Mouse (Mus musculus) kidney, postnatal 0 days (tissue): ENCODE data around the gene Ksr1. TPM values are rescaled to one million over a fixed set of nuclear protein-coding genes. Genes with fewer than 3 reads are reported as not detected.

Source experiments
- ATAC-seq: fragments of 200-750 bp; cut with Nextera tagmentation; replicated peaks from 2 replicates; pipeline ENCODE4 v1.8.0; 2017; ENCODE audit warnings: low read depth, moderate number of reproducible peaks, moderate TSS enrichment, moderate library complexity; ENCODE audit not compliant: low FRiP score
- DNase-seq: peaks from one replicate; pipeline ENCODE4 v3.0.0-alpha.2; 2016; ENCODE audit warnings: low spot score
- H3K27ac ChIP-seq: fragments of 300-500 bp; sonication (generic); 2 replicates; pipeline ENCODE4 v1.5.1; 2014; ENCODE audit warnings: mild to moderate bottlenecking
- H3K27me3 ChIP-seq: fragments of 300-500 bp; sonication (generic); 2 replicates; pipeline ENCODE4 v1.6.1; 2014; ENCODE audit warnings: low read length, mixed read lengths; ENCODE audit not compliant: insufficient read depth
- H3K36me3 ChIP-seq: fragments of 300-500 bp; sonication (generic); 2 replicates; pipeline ENCODE4 v1.6.1; 2014; ENCODE audit warnings: low read length, mixed read lengths; ENCODE audit not compliant: insufficient read depth
- H3K4me1 ChIP-seq: fragments of 300-500 bp; sonication (generic); replicated peaks from 2 replicates; pipeline ENCODE4 v1.6.1; 2014; ENCODE audit warnings: antibody characterized with exemption, low read length, mixed read lengths; ENCODE audit not compliant: insufficient read depth
- H3K4me2 ChIP-seq: fragments of 300-500 bp; sonication (generic); 2 replicates; pipeline ENCODE4 v1.6.1; 2014; ENCODE audit warnings: mild to moderate bottlenecking, low read length, moderate library complexity, mixed read lengths
- H3K4me3 ChIP-seq: fragments of 300-500 bp; sonication (generic); replicated peaks from 2 replicates; pipeline ENCODE4 v1.5.1; 2014; ENCODE audit warnings: low read depth, low read length
- H3K9ac ChIP-seq: fragments of 300-500 bp; sonication (generic); 2 replicates; pipeline ENCODE4 v1.6.1; 2014; ENCODE audit warnings: low read depth, low read length
- H3K9me3 ChIP-seq: fragments of 300-500 bp; sonication (generic); replicated peaks from 2 replicates; pipeline ENCODE4 v1.6.1; 2016; ENCODE audit warnings: low read length, inconsistent platforms, mixed read lengths
- CTCF ChIP-seq: IDR thresholded peaks from 2 replicates; pipeline ENCODE4 v1.5.1; 2016; ENCODE audit warnings: antibody characterized with exemption, low read depth, mild to moderate bottlenecking, moderate library complexity
- WGBS: fragments of 180-500 bp; shearing (Covaris S2); extraction: QIAGEN DNeasy Blood & Tissue Kit; methylation state at CpG from one replicate; pipeline ENCODE4 v1.1.7; 2014; 5-methylcytosine and 5-hydroxymethylcytosine counted together
- polyA plus RNA-seq: library from polyadenylated mRNA; unstranded; fragments of >200 nt; fragmentation: Nextera tagmentation; extraction: Ambion mirVana; gene quantifications from 2 replicates; pipeline ENCODE4 v1.2.1, GENCODE M21; 2015

The Ksr1 gene
- polyA plus RNA-seq, 1 experiment from 2014 or later: 1.8 TPM

- no peak for TF ChIP-seq CTCF
- no peak for DNase-seq
- no peak overlapping the region for H3K9ac ChIP-seq
- peaks cover 8% of the 10 kb centered on the region for H3K4me1 ChIP-seq
- H3K27me3 ChIP-seq: no peaks in the 10 kb centered on the region
- no peak for ATAC-seq
- H3K36me3 ChIP-seq: peaks cover 30% of the 10 kb centered on the region; the same call in 1 of the 2 replicates
- no peak overlapping the region for H3K4me3 ChIP-seq
- no peaks in the 10 kb centered on the region for H3K9me3 ChIP-seq
- WGBS: 70% methylated on average over 9 of the region's 9 CpGs
- no peak overlapping the region for H3K4me2 ChIP-seq
- no peak overlapping the region for H3K27ac ChIP-seq
These were observed 101.0 kb downstream of the Ksr1 start for GRCm38 (mm10) chr11:79045231-79045630.

DNA sequence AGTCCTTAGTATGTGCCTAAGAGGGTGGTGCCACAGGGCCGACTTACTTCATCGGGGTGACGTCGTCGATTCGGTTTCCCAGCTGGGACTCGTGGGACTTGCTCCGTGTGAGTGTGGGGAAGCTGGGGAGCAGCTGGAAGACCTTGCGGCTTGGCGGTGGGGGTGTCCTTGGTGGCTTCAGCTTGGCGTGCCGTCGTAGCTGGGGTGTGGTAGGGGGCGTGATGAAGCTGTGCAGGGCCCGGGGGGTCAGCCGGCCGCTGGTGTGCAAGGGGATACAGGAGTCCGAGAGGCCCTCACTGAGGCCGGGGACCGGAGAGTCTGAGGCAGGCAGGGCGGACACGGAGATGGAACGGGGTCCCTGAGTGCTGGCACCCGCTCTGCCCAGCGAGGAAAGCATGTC is 101.4 kb downstream of the Ksr1 start:
- H3K4me3 ChIP-seq: no peak overlapping the region
- no peaks in the 10 kb centered on the region for H3K9me3 ChIP-seq
- H3K9ac ChIP-seq: no peak overlapping the region
- H3K27ac ChIP-seq: no peak overlapping the region
- H3K36me3 ChIP-seq: peaks cover 30% of the 10 kb centered on the region; the same call in 1 of the 2 replicates
- DNase-seq (no peak), ATAC-seq (no peak)
- peaks cover 8% of the 10 kb centered on the region for H3K4me1 ChIP-seq
- no peak overlapping the region for H3K4me2 ChIP-seq
- no peaks in the 10 kb centered on the region for H3K27me3 ChIP-seq
- no peak for TF ChIP-seq CTCF
- 91% methylated on average over 25 of the region's 25 CpGs for WGBS

- H3K27ac ChIP-seq: no peak overlapping the region
- DNase-seq (no peak), ATAC-seq (no peak)
- whole genome bisulfite sequencing: 63% methylated on average over 14 of the region's 14 CpGs
- no peak overlapping the region for H3K4me2 ChIP-seq
- no peaks in the 10 kb centered on the region for H3K9me3 ChIP-seq
- TF ChIP-seq CTCF: no peak
- H3K4me3 ChIP-seq: no peak overlapping the region
- peaks cover 4% of the 10 kb centered on the region for H3K4me1 ChIP-seq
- H3K27me3 ChIP-seq: no peaks in the 10 kb centered on the region
- peaks cover 30% of the 10 kb centered on the region; the same call in 1 of the 2 replicates for H3K36me3 ChIP-seq
- no peak overlapping the region for H3K9ac ChIP-seq
These were observed 104.2 kb downstream of the Ksr1 start for GRCm38 (mm10) chr11:79041908-79042430.

GRCm38 (mm10) chr11:79039488-79039887 is 106.7 kb downstream of the Ksr1 start:
- Histone ChIP-seq H3K4me1 (no peaks in the 10 kb centered on the region), H3K9me3 (no peaks in the 10 kb centered on the region), H3K27ac (no peak overlapping the region), H3K27me3 (no peaks in the 10 kb centered on the region), H3K4me2 (no peak overlapping the region), H3K4me3 (no peak overlapping the region), H3K36me3 (peaks cover 25% of the 10 kb centered on the region; the same call in 1 of the 2 replicates), H3K9ac (no peak overlapping the region)
- ATAC-seq (no peak), DNase-seq (no peak)
- TF ChIP-seq CTCF: no peak
- WGBS: 38% methylated on average over 2 of the region's 2 CpGs

DNA sequence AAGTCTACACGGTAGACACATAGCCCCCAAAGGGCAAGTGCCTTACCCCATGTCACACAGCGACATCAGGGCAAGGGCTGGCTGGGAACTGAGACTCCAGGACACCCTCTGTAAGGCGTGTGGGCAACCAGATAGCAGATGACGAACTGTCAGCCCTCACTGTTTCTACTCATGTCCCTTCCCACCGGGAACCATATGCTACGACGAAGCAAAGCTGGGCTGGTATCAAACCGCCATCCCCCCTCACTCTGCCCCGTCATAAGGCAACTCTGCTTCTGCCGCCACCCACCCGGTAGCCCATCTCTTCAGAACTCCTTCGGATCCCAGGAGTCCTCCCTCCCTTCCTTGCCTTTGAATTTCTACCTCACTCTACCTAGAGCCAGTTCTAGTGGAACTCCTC is 108.7 kb downstream of the Ksr1 start:
- DNase-seq (no peak), ATAC-seq (no peak)
- Histone ChIP-seq H3K9me3 (no peaks in the 10 kb centered on the region), H3K4me3 (no peak overlapping the region), H3K9ac (no peak overlapping the region), H3K4me1 (no peaks in the 10 kb centered on the region), H3K27ac (no peak overlapping the region), H3K27me3 (no peaks in the 10 kb centered on the region), H3K4me2 (no peak overlapping the region), H3K36me3 (peaks cover 12% of the 10 kb centered on the region; the same call in 1 of the 2 replicates)
- 92% methylated on average over 12 of the region's 12 CpGs for WGBS
- no peak for TF ChIP-seq CTCF

GRCm38 (mm10) chr11:79036324-79036723 is 109.9 kb downstream of the Ksr1 start:
- DNase-seq (no peak), ATAC-seq (no peak)
- peaks cover 5% of the 10 kb centered on the region; the same call in 1 of the 2 replicates for H3K36me3 ChIP-seq
- H3K9me3 ChIP-seq: no peaks in the 10 kb centered on the region
- no peak overlapping the region for H3K4me3 ChIP-seq
- no peaks in the 10 kb centered on the region for H3K27me3 ChIP-seq
- no peak overlapping the region for H3K4me2 ChIP-seq
- no peak overlapping the region for H3K27ac ChIP-seq
- no peaks in the 10 kb centered on the region for H3K4me1 ChIP-seq
- H3K9ac ChIP-seq: no peak overlapping the region
- 71% methylated on average over 13 of the region's 13 CpGs for WGBS
- no peak for TF ChIP-seq CTCF

DNA sequence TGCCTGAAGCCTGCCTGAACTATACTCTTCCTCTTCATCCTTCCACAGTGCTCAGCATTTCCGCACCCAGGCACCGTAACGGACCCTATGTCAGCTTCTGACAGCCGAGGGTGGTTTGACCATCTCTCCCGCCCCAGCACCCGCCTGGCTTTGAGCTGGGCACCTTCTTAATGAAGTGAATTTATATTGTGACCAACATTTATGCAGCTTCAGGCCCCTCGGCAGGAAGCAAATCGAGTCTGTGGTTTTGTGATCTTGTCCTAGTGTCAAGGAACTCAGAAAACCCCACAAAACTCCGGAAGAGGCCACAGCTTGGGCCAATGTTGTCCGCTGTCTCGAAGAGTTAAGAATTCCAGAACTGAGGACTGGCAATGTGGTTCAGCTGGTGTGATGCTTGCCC is 112.6 kb downstream of the Ksr1 start:
- no peaks in the 10 kb centered on the region for H3K27me3 ChIP-seq
- TF ChIP-seq CTCF: no peak
- peaks cover 12% of the 10 kb centered on the region; the same call in 1 of the 2 replicates for H3K36me3 ChIP-seq
- no peak overlapping the region for H3K9ac ChIP-seq
- ATAC-seq: no peak
- DNase-seq: no peak
- no peaks in the 10 kb centered on the region for H3K9me3 ChIP-seq
- no peak overlapping the region for H3K27ac ChIP-seq
- H3K4me1 ChIP-seq: no peaks in the 10 kb centered on the region
- H3K4me3 ChIP-seq: no peak overlapping the region
- H3K4me2 ChIP-seq: no peak overlapping the region
- 90% methylated on average over 11 of the region's 11 CpGs for WGBS
